Mouse (Mus musculus) inflammation-experienced regulatory T-cells, adult 6 months (primary cell): Measurements from ENCODE around the gene Wdr78. TPM values are rescaled to one million over a fixed set of nuclear protein-coding genes. Genes with fewer than 3 reads are reported as not detected.
A peak's percentile ranks its signal among the peaks of the same experiment; 100 is the strongest.

ENCODE experiments used
- ATAC-seq: one replicate; pipeline ENCODE4 v1.8.0; 2017
- polyA plus RNA-seq, 3 experiments: library from polyadenylated mRNA; unstranded; fragments of 100-300 nt; shearing (Covaris generic); gene quantifications; one replicate each; pipeline ENCODE4 v1.2.1; 2017

Wdr78 gene
- polyA plus RNA-seq = 1 to 10 TPM; 1.2 to 2.1 (median 1.4) TPM

GRCm38 (mm10) chr4:103114184-103115111 is at the start of gene Wdr78, which contains the start of gene Mier1:
TSS of gene Wdr78 (minus strand) at chr4:103114555.
TSS of gene Mier1 (plus strand) at chr4:103114390.
- ATAC-seq = peak; percentile 91

- no peak for ATAC-seq
These were observed 44.4 kb upstream of the Wdr78 start for GRCm38 (mm10) chr4:103158781-103159180.

- ATAC-seq = no peak
These were observed 37.6 kb upstream of the Wdr78 start for GRCm38 (mm10) chr4:103151946-103152345.

GRCm38 (mm10) chr4:103146339-103146738 is 32.0 kb upstream of the Wdr78 start:
- ATAC-seq = peak; percentile 78

GRCm38 (mm10) chr4:103136946-103137345 is 22.6 kb upstream of the Wdr78 start:
- ATAC-seq = no peak

- ATAC-seq = no peak
These were observed 12.2 kb upstream of the Wdr78 start for GRCm38 (mm10) chr4:103126533-103126932.

- no peak for ATAC-seq
These were observed 9.3 kb upstream of the Wdr78 start for GRCm38 (mm10) chr4:103123606-103124005.

- ATAC-seq = peak; percentile 42
These were observed 8.7 kb upstream of the Wdr78 start for GRCm38 (mm10) chr4:103123086-103123485.

- ATAC-seq = peak; percentile 8
These were observed 6.6 kb upstream of the Wdr78 start for GRCm38 (mm10) chr4:103120874-103121389.

GRCm38 (mm10) chr4:103120395-103120794 is 6.0 kb upstream of the Wdr78 start:
- ATAC-seq = no peak

- ATAC-seq = peak; percentile 15
These were observed 5.7 kb upstream of the Wdr78 start for GRCm38 (mm10) chr4:103120028-103120384.

- ATAC-seq = peak; percentile 32
These were observed 5.1 kb upstream of the Wdr78 start for GRCm38 (mm10) chr4:103119229-103120027.

GRCm38 (mm10) chr4:103118888-103119228 is 4.5 kb upstream of the Wdr78 start:
- ATAC-seq = peak; percentile 0

- no peak for ATAC-seq
These were observed 953 bp downstream of the Wdr78 start for GRCm38 (mm10) chr4:103113402-103113801.

- no peak for ATAC-seq
These were observed 1.7 kb downstream of the Wdr78 start for GRCm38 (mm10) chr4:103112651-103113050.

GRCm38 (mm10) chr4:103098532-103098931 is 15.8 kb downstream of the Wdr78 start:
- no peak for ATAC-seq

GRCm38 (mm10) chr4:103095921-103096320 is 18.4 kb downstream of the Wdr78 start:
- ATAC-seq = peak; percentile 75

- no peak for ATAC-seq
These were observed 29.1 kb downstream of the Wdr78 start for GRCm38 (mm10) chr4:103085237-103085636.

GRCm38 (mm10) chr4:103070631-103071030 is 43.7 kb downstream of the Wdr78 start:
- no peak for ATAC-seq

GRCm38 (mm10) chr4:103067906-103068655 is 46.3 kb downstream of the Wdr78 start:
- no peak for ATAC-seq

GRCm38 (mm10) chr4:103064976-103065375 is 49.4 kb downstream of the Wdr78 start:
- no peak for ATAC-seq

- ATAC-seq = no peak
These were observed 49.9 kb downstream of the Wdr78 start for GRCm38 (mm10) chr4:103064421-103064820.

- ATAC-seq = no peak
These were observed 57.4 kb downstream of the Wdr78 start for GRCm38 (mm10) chr4:103056909-103057308.
